Mouse (Mus musculus) bone marrow macrophage, adult 2 months (primary cell): ENCODE data around the gene Hddc3.

Experiments
- CTCF ChIP-seq: IDR thresholded peaks from 2 replicates; pipeline ENCODE4 v1.5.1; 2012; ENCODE audit warnings: low read depth, mild to moderate bottlenecking, low read length, moderate library complexity
- POLR2A ChIP-seq: IDR thresholded peaks from 2 replicates; pipeline ENCODE4 v1.6.1; 2012; ENCODE audit warnings: mild to moderate bottlenecking, low read depth, low read length, borderline replicate concordance

DNA sequence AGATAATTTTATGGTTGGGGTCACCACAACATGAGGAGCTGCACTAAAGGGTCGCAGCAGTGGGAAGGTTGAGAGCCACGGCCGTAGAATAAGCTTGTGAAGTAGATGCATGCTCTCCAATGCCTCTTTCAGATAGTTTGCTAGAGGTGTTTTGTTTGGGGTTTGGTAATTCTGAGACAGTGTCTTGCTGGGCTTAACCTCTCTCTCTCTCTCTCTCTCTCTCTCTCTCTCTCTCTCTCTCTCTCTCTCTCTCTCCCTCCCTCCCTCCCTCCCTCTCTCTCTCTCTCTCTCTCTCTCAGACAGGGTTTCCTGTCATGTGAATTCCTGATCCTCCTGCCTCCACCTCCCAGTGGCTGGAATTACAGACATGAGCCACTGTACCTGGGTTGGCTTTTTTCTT lies 31.8 kb downstream of the Hddc3 start:
- TF ChIP-seq CTCF (no peak), POLR2A (no peak)
